Mouse (Mus musculus): ENCODE measurements around the gene Isg20l2.
A peak's percentile ranks its signal among the peaks of the same experiment; 100 is the strongest.
"Not testable (repeated sequence)": the region's sequence is repeated elsewhere in the genome, so short reads cannot be mapped to it uniquely, and the experiment has no call there.

The Isg20l2 gene

DNA sequence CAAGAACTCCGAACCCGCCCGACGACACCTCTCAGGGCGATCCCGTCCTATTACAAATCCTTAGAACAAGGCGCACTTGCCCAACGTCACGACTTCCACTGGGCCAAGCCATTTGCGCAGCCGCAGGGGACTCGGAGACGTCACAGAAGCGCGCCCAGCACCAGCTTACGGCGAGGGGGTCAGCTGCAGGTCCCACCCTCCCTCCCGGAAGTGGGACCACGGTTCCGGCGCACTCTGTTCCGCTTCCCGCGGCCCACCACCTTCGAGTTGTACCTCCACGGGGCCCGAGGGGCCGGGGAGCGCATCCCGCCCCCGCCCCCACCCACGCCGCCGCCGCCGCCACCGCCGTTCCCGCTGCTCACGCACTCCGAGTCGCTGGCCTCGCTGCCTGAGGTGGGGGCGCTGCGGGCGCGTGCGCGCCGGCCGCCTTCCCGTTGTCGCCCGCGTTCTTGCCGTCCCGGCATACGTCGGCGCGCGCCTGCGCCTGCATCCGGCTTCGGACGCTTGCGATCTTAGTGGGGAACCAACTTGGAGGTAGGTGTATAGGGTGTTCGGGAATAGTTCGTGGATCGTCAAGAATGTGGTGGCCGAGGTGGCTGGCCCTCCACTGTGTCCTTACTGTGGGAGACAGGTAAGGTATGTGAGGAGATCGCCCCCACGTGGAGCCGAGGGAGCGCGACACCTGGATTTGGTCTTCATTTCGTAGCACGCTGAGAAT is at the start of gene Isg20l2, which contains the start of gene Rrnad1:
Isg20l2 (plus strand) TSS at position 237 of the 718 bp plus-strand sequence.
Rrnad1 (minus strand) TSS at position 640 of the 718 bp plus-strand sequence.
- peak; percentile 93 for DNase-seq (ENCODE audit: low read depth)

DNA sequence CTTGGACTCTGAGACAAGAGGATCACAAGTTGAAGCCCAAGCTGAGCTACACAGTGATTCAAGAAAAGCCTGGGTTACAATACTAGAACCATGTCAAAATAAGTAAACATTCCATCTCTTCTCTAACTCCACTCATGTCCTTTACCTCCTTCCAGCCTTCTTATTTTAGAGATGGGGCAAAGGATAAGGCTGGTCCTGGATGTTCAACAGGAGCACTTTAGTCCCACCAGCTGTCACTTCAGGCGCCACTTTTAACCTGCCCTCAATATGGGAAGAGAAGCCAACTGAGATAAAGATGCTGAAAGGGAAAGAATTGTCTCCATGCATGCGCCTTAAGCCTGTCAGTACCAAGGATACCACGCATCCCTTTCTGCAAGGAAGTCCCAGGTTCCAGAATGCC is 45.8 kb upstream of the Isg20l2 start:
- no peak for DNase-seq (ENCODE audit: low read depth)

DNA sequence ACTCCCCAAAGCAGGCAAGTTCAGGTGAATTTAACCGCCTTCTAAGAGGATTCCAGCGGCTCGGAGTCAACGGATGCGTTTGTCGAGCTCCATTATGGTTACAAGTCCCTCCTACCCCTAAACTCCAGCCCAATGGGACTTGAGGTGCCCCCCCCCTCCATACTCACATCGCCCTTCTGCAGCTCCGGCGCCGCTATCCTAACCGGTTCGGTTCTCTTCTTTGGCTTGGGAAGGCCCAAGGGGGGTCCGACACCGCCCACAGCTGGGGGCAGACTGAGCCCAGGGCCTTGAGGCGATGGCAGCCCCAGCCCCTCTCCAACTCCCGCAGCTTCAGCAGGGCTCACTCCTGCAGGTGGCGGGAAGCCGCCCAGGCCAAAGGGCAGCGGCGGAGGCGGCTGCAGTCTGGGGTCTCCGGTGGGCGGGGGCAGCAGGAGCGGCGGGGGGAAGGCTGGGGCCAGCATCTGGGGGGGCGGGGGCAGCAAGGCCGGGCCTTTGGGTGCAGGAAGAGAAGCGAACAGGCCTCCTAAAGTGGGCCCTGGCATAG is 45.3 kb upstream of the Isg20l2 start:
- DNase-seq (ENCODE audit: low read depth) = no peak

DNA sequence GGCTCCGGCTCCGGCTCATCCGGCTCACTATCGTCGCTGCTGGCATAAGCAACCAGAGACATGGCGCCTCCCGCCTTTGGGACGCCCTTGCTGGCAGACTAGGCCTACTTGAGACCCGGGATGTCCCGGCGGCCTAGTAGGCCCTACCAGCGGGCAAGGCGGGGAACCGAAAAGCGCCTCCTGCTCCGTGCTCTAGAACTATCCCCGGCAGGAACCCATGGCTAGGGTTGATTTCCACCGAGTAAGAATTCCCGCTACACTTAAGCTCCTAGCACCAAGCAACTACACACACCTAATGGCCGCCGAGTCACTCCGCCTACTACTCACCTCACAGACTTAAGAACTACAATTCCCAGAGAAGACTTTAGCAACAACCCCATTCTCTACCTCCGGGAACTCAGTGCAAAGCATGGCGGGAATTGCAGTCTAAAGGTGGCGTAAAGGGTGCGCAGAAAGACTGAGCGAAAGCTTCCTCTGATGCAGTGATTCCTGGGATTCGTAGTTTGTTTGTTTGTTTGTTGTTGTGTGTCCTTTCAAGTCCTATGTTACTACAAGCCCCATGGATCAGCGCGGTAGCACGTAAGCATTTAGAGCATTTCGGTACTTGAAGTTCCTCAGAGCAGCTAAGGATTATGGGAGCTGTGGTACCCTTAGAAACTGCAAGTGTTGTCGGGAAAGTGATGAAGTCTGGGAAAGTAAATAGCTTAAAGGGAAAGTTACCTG is 44.7 kb upstream of the Isg20l2 start, which contains the start of gene Prcc:
Prcc (minus strand) TSS at position 328 of the 723 bp plus-strand sequence.
- peak; percentile 100 for DNase-seq (ENCODE audit: low read depth)

DNA sequence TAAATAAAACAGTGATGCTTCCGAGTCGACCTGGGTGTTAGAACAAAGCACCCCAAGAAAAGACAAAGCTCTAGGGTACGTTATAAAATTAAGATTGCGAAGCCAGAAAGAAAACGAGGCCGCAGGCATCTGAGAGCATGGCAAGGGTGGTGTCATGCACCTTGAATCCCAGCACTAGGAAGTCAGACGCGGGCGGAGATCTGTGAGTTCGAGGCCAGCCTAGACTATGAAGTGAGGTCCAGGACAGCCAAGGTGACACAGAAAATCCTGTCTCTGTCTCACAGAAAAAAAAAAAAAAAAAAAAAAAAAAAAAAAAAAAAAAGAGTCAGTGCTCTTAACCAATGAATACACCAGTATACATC is 44.1 kb upstream of the Isg20l2 start:
- no peak for DNase-seq (ENCODE audit: low read depth)

DNA sequence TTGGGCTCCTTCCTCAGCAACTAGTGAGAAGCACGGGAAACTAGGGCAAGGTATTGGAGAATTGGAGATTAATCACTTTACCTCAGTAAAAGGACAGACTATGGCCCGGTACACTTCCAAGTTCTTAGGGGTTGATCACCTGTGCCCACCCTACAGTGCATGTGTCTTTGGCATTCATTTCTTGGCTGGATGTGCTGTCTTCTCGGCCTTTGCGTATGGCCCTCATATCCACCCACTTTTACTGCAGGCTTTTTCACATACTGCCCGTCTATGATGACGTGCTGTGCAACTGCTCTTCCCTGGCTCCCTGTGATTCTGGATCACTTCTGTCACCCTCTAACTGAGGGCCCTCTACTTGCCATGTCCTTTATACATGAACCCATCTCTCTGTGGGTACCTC is 43.7 kb upstream of the Isg20l2 start:
- DNase-seq (ENCODE audit: low read depth) = no peak

DNA sequence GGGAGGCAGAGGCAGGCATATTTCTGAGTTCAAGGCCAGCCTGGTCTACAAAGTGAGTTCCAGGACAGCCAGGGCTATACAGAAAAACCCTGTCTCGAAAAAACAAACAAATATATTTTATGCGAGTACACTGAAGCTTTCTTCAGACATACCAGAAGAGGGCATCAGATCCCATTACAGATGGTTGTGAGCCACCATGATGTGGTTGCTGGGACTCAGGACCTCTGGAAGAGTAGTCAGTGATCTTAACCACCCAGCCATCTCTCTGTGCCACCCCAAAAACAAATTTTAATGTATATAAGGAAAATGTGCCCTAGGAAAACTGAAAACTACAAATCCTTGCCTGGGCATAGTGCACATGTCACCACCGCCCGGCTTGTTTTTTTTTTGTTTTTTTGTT is 42.7 kb upstream of the Isg20l2 start:
- not testable (repeated sequence) for DNase-seq (ENCODE audit: low read depth)

DNA sequence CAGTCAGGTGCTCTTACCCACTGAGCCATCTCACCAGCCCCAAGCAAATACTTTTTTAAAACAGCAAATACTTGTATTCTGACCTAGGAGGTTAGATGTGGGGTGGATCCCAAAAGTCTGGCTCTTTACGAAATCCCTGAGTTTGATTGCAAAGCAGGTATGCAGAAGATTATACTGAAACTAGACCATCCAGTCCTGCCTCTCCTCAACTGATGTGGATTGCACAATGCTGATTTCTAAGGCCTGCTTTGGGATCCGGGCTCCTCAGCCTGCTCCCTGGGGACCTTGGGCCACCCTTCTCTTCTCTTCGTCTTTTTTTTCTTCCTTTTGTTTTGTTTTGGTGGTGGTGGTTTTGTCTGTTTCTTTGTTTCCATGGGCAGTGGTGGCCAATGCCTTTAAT is 38.6 kb upstream of the Isg20l2 start:
- no peak for DNase-seq (ENCODE audit: low read depth)

DNA sequence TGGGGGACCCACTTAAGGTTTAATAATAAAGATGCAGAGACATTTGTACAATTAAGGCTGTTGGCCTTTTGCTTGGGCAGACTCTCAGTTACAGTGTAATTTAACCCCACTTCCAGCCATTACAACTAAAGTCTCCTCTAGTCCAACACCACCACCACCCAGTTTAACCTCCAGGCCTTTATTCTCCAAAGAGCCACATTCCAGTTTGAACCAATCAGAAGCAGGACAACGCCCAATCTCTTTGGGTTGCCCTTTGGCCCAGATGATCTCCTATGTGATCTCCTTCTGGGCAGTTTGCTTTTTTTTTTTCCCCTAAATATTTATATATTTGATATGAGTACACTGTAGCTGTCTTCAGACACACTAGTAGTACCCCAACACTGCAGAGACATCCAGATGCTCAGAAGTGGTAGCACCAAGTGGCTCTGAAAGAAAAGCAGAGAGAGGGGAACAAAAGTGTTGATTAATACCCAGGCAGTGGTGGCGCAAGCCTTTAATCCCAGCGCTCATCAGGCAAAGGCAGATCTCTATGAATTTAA is 36.7 kb upstream of the Isg20l2 start:
- no peak for DNase-seq (ENCODE audit: low read depth)

DNA sequence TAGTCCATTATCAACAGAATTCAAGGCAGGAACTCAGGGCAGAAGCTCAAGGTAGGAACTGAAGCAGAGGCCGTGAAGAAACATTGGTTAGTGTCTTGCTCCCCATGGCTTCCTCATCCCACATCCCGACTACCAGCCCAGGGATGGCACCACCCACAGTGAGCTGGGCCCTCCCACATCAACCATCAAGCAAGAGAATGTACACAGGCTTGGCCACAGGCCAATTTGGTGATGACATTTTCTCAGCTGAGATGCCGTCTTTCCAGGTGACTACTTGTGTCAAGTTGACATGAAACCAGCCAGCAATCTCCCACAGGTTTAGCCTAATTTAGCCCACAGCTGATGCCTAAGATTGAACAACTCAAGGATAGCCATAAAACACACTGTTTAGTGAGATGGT is 30.8 kb upstream of the Isg20l2 start:
- DNase-seq (ENCODE audit: low read depth) = no peak

DNA sequence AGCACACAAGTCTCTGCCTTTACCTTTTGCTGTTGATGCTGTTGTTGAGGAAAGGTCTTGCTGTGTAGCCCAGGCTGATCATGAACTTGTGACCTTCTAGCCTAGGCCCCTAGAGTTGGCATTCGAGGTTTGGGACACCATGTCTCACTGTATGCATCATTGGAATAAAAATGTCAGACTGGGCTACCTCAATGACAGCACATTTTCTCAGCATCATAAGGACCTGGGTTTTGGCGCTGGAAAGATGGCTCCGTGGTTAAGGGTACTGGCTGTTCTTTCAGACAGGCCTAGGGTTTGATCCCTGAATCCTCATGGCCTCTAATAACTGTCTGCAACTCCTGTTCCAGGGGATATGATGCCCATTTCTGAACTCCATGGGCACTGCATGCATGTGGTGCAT is 30.3 kb upstream of the Isg20l2 start:
- no peak for DNase-seq (ENCODE audit: low read depth)

DNA sequence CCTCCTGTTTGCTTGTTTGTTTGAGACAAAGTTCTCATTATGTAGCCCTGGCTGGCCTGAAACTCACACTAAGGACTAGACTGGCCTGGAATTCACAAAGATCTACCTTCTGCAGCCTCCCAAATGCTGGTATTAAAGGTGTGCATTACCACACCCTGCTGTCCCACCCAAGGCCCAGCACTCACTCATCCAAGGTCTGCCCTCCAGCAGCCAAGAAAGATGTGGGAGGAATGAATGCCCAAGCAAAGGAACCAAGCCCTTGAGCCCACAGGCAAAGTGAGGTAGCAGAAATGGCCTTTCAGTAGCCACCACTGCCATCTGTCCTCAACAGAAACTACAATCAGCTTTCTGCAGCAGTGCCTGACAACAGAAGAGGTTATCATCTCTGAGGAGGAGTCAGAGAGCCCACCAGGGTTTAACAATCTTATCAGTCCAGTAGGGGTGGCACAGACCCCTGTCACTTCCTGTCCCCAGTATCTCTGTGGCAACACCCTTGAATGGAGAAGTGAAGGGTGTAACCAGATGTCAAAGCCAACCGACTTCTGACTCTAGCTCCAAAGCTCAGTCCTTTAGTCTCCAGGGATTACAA is 29.0 kb upstream of the Isg20l2 start:
- no peak for DNase-seq (ENCODE audit: low read depth)

DNA sequence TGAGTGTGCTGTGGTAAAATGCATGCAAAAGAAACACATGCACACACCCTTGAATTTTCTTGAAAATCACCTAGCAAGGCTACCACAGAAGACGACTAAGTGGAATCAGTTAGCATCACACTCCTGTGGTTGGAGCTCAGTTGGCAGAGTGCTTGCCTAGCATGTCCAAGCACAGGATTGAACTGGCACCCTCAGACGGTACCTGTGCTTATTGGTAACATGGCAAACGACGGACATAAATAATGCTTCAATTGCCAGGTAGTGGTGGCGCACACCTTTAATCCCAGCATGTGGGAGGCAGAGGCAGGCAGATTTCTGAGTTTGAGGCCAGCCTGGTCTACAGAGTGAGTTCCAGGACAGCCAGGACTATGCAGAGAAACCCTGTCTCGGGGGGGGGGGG is 28.2 kb upstream of the Isg20l2 start:
- not testable (repeated sequence) for DNase-seq (ENCODE audit: low read depth)

DNA sequence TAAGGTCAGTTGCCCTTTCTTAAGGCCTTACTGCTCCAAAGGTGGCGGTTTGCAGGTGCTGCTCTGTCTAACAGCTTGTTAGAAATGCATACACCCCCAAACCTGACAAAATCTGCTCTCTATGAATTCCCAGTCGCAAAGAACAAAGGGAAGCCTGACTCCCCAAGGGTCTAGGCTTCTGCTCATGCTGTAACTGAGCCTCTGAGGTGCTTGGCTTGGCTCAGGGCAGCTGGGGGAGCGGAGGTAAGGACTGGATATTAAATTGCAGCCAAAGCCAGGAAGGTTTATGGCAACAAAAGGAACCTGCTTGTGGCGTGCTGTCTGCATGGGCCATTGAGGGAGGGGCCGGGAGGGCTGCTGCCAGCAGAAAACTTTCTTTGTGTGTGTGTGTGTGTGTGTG is 26.3 kb upstream of the Isg20l2 start:
- DNase-seq (ENCODE audit: low read depth) = no peak

DNA sequence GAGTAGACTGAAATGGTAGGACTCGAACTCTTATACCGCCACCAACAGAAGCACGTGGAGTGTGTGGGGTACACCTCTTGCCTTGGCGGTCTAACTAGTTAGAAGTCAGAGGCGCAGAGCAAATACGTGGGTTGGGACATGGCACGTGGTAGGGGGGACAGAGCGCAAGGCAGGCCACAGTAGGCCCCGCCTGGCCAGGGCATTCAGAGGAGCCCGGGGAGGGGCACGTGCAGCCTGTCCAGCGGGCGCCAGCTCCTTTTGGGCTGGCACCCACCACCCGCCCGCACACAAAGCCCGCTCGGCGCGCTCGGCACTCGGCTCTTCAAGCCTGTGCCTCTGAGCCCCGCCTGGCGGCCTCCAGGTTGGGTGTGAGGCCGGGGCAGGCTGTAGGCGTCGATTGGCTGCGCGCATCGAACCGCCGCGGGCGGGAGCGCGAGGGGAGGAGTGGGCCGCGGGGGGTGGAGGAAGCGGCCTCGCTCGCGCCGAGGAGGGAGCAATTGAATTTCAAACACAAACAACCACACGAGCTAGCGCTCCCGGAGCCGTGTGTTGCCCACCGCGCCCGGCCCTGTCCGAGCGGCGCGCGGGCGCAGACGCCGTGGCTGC is 24.1 kb upstream of the Isg20l2 start, which contains the start of gene Hdgf:
Hdgf (plus strand) TSS at position 442 of the 606 bp plus-strand sequence.
- peak; percentile 91 for DNase-seq (ENCODE audit: low read depth)

DNA sequence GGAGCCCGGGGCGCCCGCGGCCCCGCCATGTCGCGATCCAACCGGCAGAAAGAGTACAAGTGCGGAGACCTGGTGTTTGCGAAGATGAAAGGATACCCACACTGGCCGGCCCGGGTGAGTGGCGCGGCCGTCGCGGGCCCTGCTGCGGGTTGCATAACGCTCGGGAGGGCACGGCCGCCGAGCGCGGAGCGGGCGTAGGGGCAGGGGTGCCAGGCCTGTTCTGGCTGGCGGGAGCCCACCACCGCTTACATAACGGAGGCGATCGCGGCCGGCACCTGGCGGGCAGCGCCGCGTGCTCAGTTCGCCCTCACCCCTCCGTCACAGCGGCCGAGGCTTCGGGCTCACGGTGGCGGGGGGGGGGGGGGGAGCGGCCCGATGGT is 23.5 kb upstream of the Isg20l2 start:
- no peak for DNase-seq (ENCODE audit: low read depth)

DNA sequence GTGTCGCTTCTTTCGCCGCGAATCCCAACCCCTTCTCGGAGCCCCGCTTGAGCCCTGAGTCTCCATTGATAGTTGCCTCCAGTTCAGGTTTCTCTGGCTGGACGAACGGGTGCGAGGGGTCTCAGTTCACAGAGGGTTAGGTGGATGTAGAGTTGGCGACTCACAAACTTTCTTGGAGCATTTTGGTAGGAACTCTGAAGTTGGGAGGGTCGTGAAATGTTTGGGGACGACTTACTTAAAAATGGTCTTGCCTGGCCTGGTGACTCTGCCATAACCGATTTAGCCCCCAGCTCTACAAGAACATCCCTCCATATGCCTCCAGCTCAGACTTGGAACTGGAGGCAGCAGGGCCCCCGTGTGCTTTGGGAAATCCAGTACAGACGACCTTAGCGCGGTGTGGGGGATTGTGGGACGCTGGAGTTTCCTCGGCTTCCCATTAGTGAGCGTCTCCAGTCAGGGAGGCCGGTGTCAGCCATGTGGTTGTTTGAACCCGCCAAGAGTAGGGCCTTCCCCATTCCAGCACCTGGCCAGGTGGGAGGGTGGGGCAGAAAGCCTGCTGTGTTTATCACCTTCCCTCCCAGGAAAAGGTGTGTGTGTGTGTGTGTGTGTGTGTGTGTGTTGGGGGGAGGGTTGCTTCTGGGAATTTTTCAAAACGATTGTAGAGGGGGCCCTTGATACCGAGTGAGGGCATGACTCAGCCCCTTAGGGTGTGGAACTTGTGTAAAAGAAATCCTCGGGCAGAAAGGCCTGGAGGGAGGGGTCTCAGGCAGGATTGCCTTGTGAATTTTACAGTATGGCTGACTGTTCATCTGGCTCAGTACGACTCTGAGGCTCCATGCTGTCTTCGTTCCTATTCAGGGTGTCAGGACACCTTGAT is 22.9 kb upstream of the Isg20l2 start:
- DNase-seq (ENCODE audit: low read depth) = no peak

DNA sequence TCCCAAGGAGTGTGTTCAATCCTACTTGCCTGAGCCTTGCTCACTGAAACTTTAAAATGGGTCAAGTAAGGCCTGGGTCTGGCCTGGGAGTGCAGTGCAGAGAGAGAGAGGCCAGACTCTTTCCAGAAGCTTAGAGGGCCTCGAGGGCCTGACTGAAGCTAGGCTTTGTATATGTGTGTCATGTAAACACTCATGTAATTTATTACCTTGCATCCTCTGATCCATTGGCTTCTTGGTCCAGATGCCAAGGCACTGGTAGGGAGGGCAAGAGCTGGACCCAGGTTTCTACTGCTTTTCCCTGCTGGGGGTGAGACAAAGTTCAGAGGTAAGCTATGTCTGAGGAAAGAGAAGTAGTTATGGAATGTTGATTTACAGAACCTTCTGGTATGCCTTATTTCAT is 22.2 kb upstream of the Isg20l2 start:
- DNase-seq (ENCODE audit: low read depth) = no peak

DNA sequence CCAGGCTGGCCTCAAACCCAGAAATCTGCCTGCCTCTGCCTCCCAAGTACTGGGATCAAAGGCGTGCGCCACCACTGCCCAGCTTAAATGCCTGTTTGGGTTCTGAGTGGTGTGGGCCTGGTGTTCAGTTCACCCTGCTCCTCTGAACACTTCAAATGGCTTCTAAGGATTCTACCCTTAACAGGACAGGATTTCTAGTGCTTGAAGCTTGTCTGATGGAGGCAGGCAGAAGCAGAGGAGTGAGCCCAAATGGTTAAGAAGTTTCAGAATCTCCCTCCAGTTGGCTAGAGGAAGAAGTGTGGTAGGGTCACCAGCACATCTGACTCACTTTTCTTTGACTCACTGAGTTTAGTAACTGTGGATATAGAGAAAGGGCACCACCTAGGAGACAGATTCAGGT is 20.7 kb upstream of the Isg20l2 start:
- DNase-seq (ENCODE audit: low read depth) = no peak

DNA sequence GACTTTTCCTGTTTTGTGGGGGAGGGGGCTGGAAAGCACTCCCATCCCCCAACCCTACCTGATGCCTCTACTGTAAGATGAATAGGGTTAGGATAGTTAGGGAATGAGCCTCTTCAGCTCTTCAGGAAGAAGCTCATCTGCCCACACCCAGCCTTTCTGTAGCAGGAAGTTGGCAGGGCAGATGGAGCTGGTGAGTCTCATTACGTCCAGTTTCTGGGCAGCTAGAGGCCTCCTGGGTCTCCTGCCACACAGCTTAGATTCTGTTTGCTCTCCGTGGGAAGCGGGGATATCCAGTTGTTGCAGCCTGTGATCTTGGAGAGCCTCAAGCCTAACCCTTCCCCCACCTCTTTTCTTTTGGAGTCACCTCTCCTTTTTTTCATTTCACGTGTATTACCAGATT is 20.2 kb upstream of the Isg20l2 start:
- DNase-seq (ENCODE audit: low read depth) = no peak

DNA sequence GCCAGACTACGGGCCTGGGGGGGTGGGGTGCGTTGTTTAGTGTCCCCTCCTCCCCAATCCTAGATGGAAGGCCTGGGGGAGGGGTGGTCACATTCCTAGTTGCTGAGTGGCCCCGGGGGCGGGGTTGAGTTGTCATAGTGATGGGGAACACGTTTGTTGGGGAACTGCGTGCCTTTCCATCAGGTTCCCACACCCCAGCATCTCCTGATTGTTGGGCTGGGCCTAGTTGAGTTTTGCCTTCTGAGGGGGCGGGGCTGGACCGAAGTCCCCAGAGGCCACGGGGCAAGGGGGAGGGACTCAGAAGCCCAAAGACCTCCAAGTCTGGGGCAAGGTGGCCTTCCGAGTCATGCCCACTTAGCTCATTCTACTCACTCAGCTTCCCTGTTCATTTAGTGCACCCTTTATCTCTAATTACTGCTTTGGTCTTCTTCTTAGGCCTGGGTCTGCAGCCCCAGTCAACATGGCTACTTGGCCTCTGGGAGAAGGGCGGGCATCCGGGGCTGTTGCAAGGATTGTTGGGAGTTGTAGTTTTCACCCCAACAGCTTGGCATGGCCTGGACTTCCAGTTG is 19.5 kb upstream of the Isg20l2 start:
- peak; percentile 85 for DNase-seq (ENCODE audit: low read depth)

Data from fibroblast of lung, adult 2 months (primary cell).